Mouse (Mus musculus): ENCODE data around the gene Myo1g. TPM values are rescaled to one million over a fixed set of nuclear protein-coding genes. Genes with fewer than 3 reads are reported as not detected.
A peak's percentile ranks its signal among the peaks of the same experiment; 100 is the strongest.

The Myo1g gene
- total RNA-seq (2014; rRNA removed) (0.99 and 1.5 TPM in 2 replicates), polyA plus RNA-seq (2015; fragmentation: Nextera tagmentation; extraction: Ambion mirVana) (0.38 and 0.62 TPM in 2 replicates)

GRCm38 (mm10) chr11:6520507-6521173 lies at the start of gene Myo1g:
TSS of gene Myo1g (minus strand) at chr11:6520965.
- Histone ChIP-seq H3K4me2 (ENCODE audit: low read depth, low read length, poor library complexity, severe bottlenecking) (no peak within 1 kb of the TSS), H3K9ac (replicated peaks; ENCODE audit: low read length, poor library complexity, severe bottlenecking) (no peak within 1 kb of the TSS), H3K36me3 (ENCODE audit: insufficient read depth, low read length) (peaks cover 11% of the 10 kb centered on the region), H3K4me3 (ENCODE audit: low read depth, low read length) (no peak within 1 kb of the TSS), H3K4me1 (ENCODE audit: insufficient read depth, low read length) (no peaks in the 10 kb centered on the region), H3K27ac (ENCODE audit: low read depth, low read length) (no peak within 1 kb of the TSS), H3K9me3 (ENCODE audit: low read length) (no peaks in the 10 kb centered on the region), H3K27me3 (ENCODE audit: insufficient read depth, low read length) (no peaks in the 10 kb centered on the region)
- DNase-seq (ENCODE audit: low spot score), result no peak
- no peak for ATAC-seq (ENCODE audit: low FRiP score)
- no peak for TF ChIP-seq CTCF (IDR thresholded peaks at IDR 0.05)
- WGBS, result 75% methylated on average over 7 of the region's 7 CpGs

- DNase-seq (ENCODE audit: low spot score), result no peak
- H3K9me3 ChIP-seq (ENCODE audit: low read length), result no peaks in the 10 kb centered on the region
- H3K27me3 ChIP-seq (ENCODE audit: insufficient read depth, low read length), result no peaks in the 10 kb centered on the region
- peaks cover 12% of the 10 kb centered on the region for H3K4me1 ChIP-seq (ENCODE audit: insufficient read depth, low read length)
- H3K9ac ChIP-seq (replicated peaks; ENCODE audit: low read length, poor library complexity, severe bottlenecking), result 0 out of 2 replicates have a peak overlapping the region, but pooled peaks have one; percentile 4
- no peak for ATAC-seq (ENCODE audit: low FRiP score)
- 30% methylated on average over 3 of the region's 3 CpGs for WGBS
- no peak overlapping the region for H3K4me3 ChIP-seq (ENCODE audit: low read depth, low read length)
- H3K4me2 ChIP-seq (ENCODE audit: low read depth, low read length, poor library complexity, severe bottlenecking), result no peak overlapping the region
- H3K36me3 ChIP-seq (ENCODE audit: insufficient read depth, low read length), result 0 out of 2 replicates have a peak, but pooled peaks cover 2% of the 10 kb centered on the region
- TF ChIP-seq CTCF (IDR thresholded peaks at IDR 0.05), result no peak
- H3K27ac ChIP-seq (ENCODE audit: low read depth, low read length), result peak overlapping the region; percentile 67
These were observed 48.6 kb upstream of the Myo1g start for GRCm38 (mm10) chr11:6569410-6569777.

- Histone ChIP-seq H3K4me2 (ENCODE audit: low read depth, low read length, poor library complexity, severe bottlenecking) (peak overlapping the region; percentile 12; the same call in 1 of the 2 replicates), H3K4me1 (ENCODE audit: insufficient read depth, low read length) (peaks cover 12% of the 10 kb centered on the region), H3K36me3 (ENCODE audit: insufficient read depth, low read length) (0 out of 2 replicates have a peak, but pooled peaks cover 2% of the 10 kb centered on the region), H3K9me3 (ENCODE audit: low read length) (no peaks in the 10 kb centered on the region), H3K4me3 (ENCODE audit: low read depth, low read length) (no peak overlapping the region), H3K27ac (ENCODE audit: low read depth, low read length) (peak overlapping the region; percentile 67), H3K9ac (replicated peaks; ENCODE audit: low read length, poor library complexity, severe bottlenecking) (0 out of 2 replicates have a peak overlapping the region, but pooled peaks have one; percentile 44), H3K27me3 (ENCODE audit: insufficient read depth, low read length) (no peaks in the 10 kb centered on the region)
- peak; percentile 66 for DNase-seq (ENCODE audit: low spot score)
- peak; percentile 65 for TF ChIP-seq CTCF (IDR thresholded peaks at IDR 0.05)
- WGBS, result 23% methylated on average over 11 of the region's 11 CpGs
- peak; percentile 53 for ATAC-seq (ENCODE audit: low FRiP score)
These were observed 48.0 kb upstream of the Myo1g start for GRCm38 (mm10) chr11:6568584-6569409.

DNA sequence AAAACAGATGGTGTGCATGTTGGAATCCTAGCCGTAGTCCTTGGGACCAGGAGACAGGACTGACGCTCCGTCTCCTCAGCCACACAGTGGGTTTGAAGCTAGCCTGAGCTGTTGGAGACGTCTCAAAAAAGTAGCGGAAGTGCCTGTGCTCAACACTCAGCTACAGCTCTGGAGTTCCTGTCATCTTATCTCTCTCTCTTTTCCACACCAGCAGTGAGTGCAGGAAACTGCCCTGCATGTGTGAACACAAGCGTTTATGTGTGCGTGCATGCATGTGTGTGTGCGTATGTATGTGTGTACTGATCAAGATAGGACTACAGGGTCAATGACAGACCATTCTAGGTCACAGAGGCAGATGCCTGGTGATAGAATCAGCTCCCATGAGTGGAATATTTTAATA lies 47.2 kb upstream of the Myo1g start:
- Histone ChIP-seq H3K4me2 (ENCODE audit: low read depth, low read length, poor library complexity, severe bottlenecking) (no peak overlapping the region), H3K27ac (ENCODE audit: low read depth, low read length) (no peak overlapping the region), H3K4me1 (ENCODE audit: insufficient read depth, low read length) (peaks cover 12% of the 10 kb centered on the region), H3K4me3 (ENCODE audit: low read depth, low read length) (no peak overlapping the region), H3K9ac (replicated peaks; ENCODE audit: low read length, poor library complexity, severe bottlenecking) (no peak overlapping the region), H3K27me3 (ENCODE audit: insufficient read depth, low read length) (no peaks in the 10 kb centered on the region), H3K36me3 (ENCODE audit: insufficient read depth, low read length) (no peaks in the 10 kb centered on the region), H3K9me3 (ENCODE audit: low read length) (no peaks in the 10 kb centered on the region)
- DNase-seq (ENCODE audit: low spot score) (no peak), ATAC-seq (ENCODE audit: low FRiP score) (no peak)
- 86% methylated on average over 8 of the region's 8 CpGs for WGBS
- no peak for TF ChIP-seq CTCF (IDR thresholded peaks at IDR 0.05)

- TF ChIP-seq CTCF (IDR thresholded peaks at IDR 0.05), result no peak
- 88% methylated on average over 4 of the region's 4 CpGs for WGBS
- H3K36me3 ChIP-seq (ENCODE audit: insufficient read depth, low read length), result no peaks in the 10 kb centered on the region
These were observed 45.7 kb upstream of the Myo1g start for GRCm38 (mm10) chr11:6566496-6566895.

GRCm38 (mm10) chr11:6563201-6563600 lies 42.4 kb upstream of the Myo1g start:
- no peaks in the 10 kb centered on the region for H3K9me3 ChIP-seq (ENCODE audit: low read length)
- no peak for ATAC-seq (ENCODE audit: low FRiP score)
- H3K4me2 ChIP-seq (ENCODE audit: low read depth, low read length, poor library complexity, severe bottlenecking), result no peak overlapping the region
- WGBS, result 93% methylated on average over 4 of the region's 4 CpGs
- H3K27ac ChIP-seq (ENCODE audit: low read depth, low read length), result no peak overlapping the region
- TF ChIP-seq CTCF (IDR thresholded peaks at IDR 0.05), result no peak
- H3K9ac ChIP-seq (replicated peaks; ENCODE audit: low read length, poor library complexity, severe bottlenecking), result no peak overlapping the region
- no peak overlapping the region for H3K4me3 ChIP-seq (ENCODE audit: low read depth, low read length)
- no peaks in the 10 kb centered on the region for H3K4me1 ChIP-seq (ENCODE audit: insufficient read depth, low read length)
- no peak for DNase-seq (ENCODE audit: low spot score)
- H3K36me3 ChIP-seq (ENCODE audit: insufficient read depth, low read length), result no peaks in the 10 kb centered on the region
- H3K27me3 ChIP-seq (ENCODE audit: insufficient read depth, low read length), result no peaks in the 10 kb centered on the region

More at GRCm38 (mm10) chr11:6566496-6566895, 45.7 kb upstream of the Myo1g start:
- Histone ChIP-seq H3K4me1 (ENCODE audit: insufficient read depth, low read length) (peaks cover 12% of the 10 kb centered on the region), H3K9ac (replicated peaks; ENCODE audit: low read length, poor library complexity, severe bottlenecking) (no peak overlapping the region), H3K9me3 (ENCODE audit: low read length) (no peaks in the 10 kb centered on the region), H3K27ac (ENCODE audit: low read depth, low read length) (no peak overlapping the region), H3K4me2 (ENCODE audit: low read depth, low read length, poor library complexity, severe bottlenecking) (no peak overlapping the region), H3K4me3 (ENCODE audit: low read depth, low read length) (no peak overlapping the region), H3K27me3 (ENCODE audit: insufficient read depth, low read length) (no peaks in the 10 kb centered on the region)
- DNase-seq (ENCODE audit: low spot score) (no peak), ATAC-seq (ENCODE audit: low FRiP score) (no peak)

Data from midbrain, postnatal 0 days (tissue).